Comparison of ENCODE assay signal across 12 mouse cellular contexts in the genomic region with DNA sequence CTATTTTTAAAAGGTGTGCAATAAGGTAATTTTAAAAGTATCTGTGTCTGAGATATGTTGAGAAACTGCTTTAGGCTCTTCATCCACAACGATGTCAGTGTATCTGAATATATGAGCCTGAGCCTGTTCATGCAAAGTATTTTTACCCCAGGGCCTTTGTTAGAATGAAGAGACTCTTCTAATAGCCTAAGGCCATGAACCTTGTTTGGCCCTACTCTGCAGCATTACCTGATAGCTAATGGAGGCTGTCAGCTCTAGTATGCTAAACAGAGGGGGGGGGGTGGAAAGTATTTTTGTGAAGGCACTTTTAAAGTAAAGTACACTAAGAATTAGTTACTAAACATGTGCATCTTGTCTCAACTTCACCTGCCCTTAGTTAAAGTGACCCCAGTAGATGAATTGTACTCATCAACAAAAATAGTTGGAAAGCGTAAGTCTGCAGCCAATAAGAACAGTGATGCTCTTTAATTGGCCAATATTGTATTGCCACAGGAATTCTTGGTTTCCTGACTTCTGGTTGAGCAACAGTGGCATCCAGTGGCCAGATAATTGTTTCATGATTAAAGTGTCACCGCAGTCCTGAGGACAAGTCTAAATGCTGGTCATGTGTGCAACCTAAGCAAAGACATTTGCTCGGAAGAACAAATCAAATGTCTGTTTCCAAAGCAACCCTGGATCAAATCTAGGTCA. TPM values are rescaled to one million over a fixed set of nuclear protein-coding genes. Genes with fewer than 3 reads are reported as not detected.
DNase-seq lines count a peak whose midpoint lies in the region; ATAC-seq and TF ChIP-seq lines count a peak whose summit lies in the region.
"Had no signal": no experiment of that assay in that cellular context is flagged by ENCODE, and none has a peak within 500 bp of the region (broad histone marks: within the 10 kb centered on the region; RNA-seq: fewer than 3 reads in every experiment).

No protein-coding gene starts in this region.

- TF ChIP-seq CTCF in lung, postnatal 0 days (IDR thresholded peaks at IDR 0.05) = peak; percentile 34
- no peak for TF ChIP-seq CTCF in lung, adult 2 months (IDR thresholded peaks at IDR 0.05; ENCODE audit: insufficient read depth, low read length)
- peak; percentile 69 for TF ChIP-seq CTCF in hindbrain, postnatal 0 days (IDR thresholded peaks at IDR 0.05; ENCODE audit: low read depth)
- peak; percentile 78 for TF ChIP-seq CTCF in midbrain, postnatal 0 days (IDR thresholded peaks at IDR 0.05)

- no peak for ATAC-seq in hindbrain, embryonic 13.5 days (ENCODE audit: low FRiP score)
- ATAC-seq in lung, postnatal 0 days = no peak
- ATAC-seq in hindbrain, postnatal 0 days = 0 out of 2 replicates have a peak, but pooled peaks have one; percentile 56
- peak; percentile 63; the same call in 1 of the 2 replicates for ATAC-seq in midbrain, postnatal 0 days (ENCODE audit: low FRiP score)

- H3K27ac ChIP-seq in hindbrain, embryonic 10.5 days = no peak overlapping the region
- no peak overlapping the region for H3K27ac ChIP-seq in hindbrain, embryonic 13.5 days
- no peak overlapping the region for H3K27ac ChIP-seq in lung, postnatal 0 days (ENCODE audit: low read length)
- no peak overlapping the region for H3K27ac ChIP-seq in hindbrain, postnatal 0 days
- no peak overlapping the region for H3K27ac ChIP-seq in midbrain, postnatal 0 days (ENCODE audit: low read depth, low read length)
- H3K27ac ChIP-seq: limb, embryonic 12.5 days had no signal

- no peak overlapping the region for H3K4me3 ChIP-seq in hindbrain, embryonic 10.5 days
- H3K4me3 ChIP-seq in hindbrain, embryonic 13.5 days = no peak overlapping the region
- no peak overlapping the region for H3K4me3 ChIP-seq in lung, postnatal 0 days (ENCODE audit: low read depth, low read length)
- no peak overlapping the region for H3K4me3 ChIP-seq in lung, adult 2 months (replicated peaks; ENCODE audit: extremely low read depth, low read depth, low read length)
- no peak overlapping the region for H3K4me3 ChIP-seq in hindbrain, postnatal 0 days (ENCODE audit: low read length)
- no peak overlapping the region for H3K4me3 ChIP-seq in midbrain, postnatal 0 days (ENCODE audit: low read depth, low read length)
- H3K4me3 ChIP-seq: limb, embryonic 12.5 days had no signal

- H3K4me2 ChIP-seq in hindbrain, embryonic 13.5 days = no peak overlapping the region
- no peak overlapping the region for H3K4me2 ChIP-seq in lung, postnatal 0 days (replicated peaks; ENCODE audit: low read depth, low read length)
- no peak overlapping the region for H3K4me2 ChIP-seq in hindbrain, postnatal 0 days (ENCODE audit: low read depth, low read length)
- no peak overlapping the region for H3K4me2 ChIP-seq in midbrain, postnatal 0 days (ENCODE audit: low read depth, low read length, poor library complexity, severe bottlenecking)
- H3K4me2 ChIP-seq: limb, embryonic 12.5 days had no signal

- TF ChIP-seq POLR2A in lung, adult 2 months (IDR thresholded peaks at IDR 0.05; ENCODE audit: borderline replicate concordance, extremely low read depth, low read depth, low read length) = no peak

- peak; percentile 3 for DNase-seq in hindbrain, embryonic 10.5 days (ENCODE audit: low spot score)
- no peak for DNase-seq in lung, postnatal 0 days (ENCODE audit: low spot score)
- no peak for DNase-seq in lung, adult 2 months
- peak; percentile 66 for DNase-seq in hindbrain, postnatal 0 days (ENCODE audit: low spot score)
- peak; percentile 62 for DNase-seq in midbrain, postnatal 0 days (ENCODE audit: low spot score)
- DNase-seq in urinary bladder, postnatal 14 days (ENCODE audit: low spot score) = no peak
- DNase-seq: cerebellum, adult 8-10 months; thymus, postnatal 14 days had no signal

- no peaks in the 10 kb centered on the region for H3K4me1 ChIP-seq in hindbrain, embryonic 10.5 days (replicated peaks)
- no peaks in the 10 kb centered on the region for H3K4me1 ChIP-seq in hindbrain, embryonic 13.5 days (replicated peaks)
- no peaks in the 10 kb centered on the region for H3K4me1 ChIP-seq in lung, postnatal 0 days (ENCODE audit: insufficient read depth, low read depth, low read length)
- H3K4me1 ChIP-seq in lung, adult 2 months (ENCODE audit: control insufficient read depth, insufficient read depth, low read length) = no peaks in the 10 kb centered on the region
- no peaks in the 10 kb centered on the region for H3K4me1 ChIP-seq in hindbrain, postnatal 0 days (ENCODE audit: insufficient read depth, low read length)
- no peaks in the 10 kb centered on the region for H3K4me1 ChIP-seq in midbrain, postnatal 0 days (ENCODE audit: insufficient read depth, low read length)
- H3K4me1 ChIP-seq: limb, embryonic 12.5 days had no signal

- no peak overlapping the region for H3K9ac ChIP-seq in hindbrain, embryonic 13.5 days
- no peak overlapping the region for H3K9ac ChIP-seq in lung, postnatal 0 days (replicated peaks; ENCODE audit: low read depth)
- H3K9ac ChIP-seq in hindbrain, postnatal 0 days (replicated peaks; ENCODE audit: low read length) = no peak overlapping the region
- no peak overlapping the region for H3K9ac ChIP-seq in midbrain, postnatal 0 days (replicated peaks; ENCODE audit: low read length, poor library complexity, severe bottlenecking)
- H3K9ac ChIP-seq: limb, embryonic 12.5 days had no signal

- H3K36me3 ChIP-seq in hindbrain, embryonic 10.5 days = no peaks in the 10 kb centered on the region
- no peaks in the 10 kb centered on the region for H3K36me3 ChIP-seq in hindbrain, embryonic 13.5 days
- no peaks in the 10 kb centered on the region for H3K36me3 ChIP-seq in lung, postnatal 0 days (ENCODE audit: insufficient read depth, low read length)
- no peaks in the 10 kb centered on the region for H3K36me3 ChIP-seq in hindbrain, postnatal 0 days (ENCODE audit: insufficient read depth, low read length)
- no peaks in the 10 kb centered on the region for H3K36me3 ChIP-seq in midbrain, postnatal 0 days (ENCODE audit: insufficient read depth, low read length)
- H3K36me3 ChIP-seq: limb, embryonic 12.5 days had no signal

- no peaks in the 10 kb centered on the region for H3K27me3 ChIP-seq in hindbrain, embryonic 10.5 days (ENCODE audit: insufficient read depth, poor library complexity, severe bottlenecking)
- no peaks in the 10 kb centered on the region for H3K27me3 ChIP-seq in hindbrain, embryonic 13.5 days
- H3K27me3 ChIP-seq in lung, postnatal 0 days (replicated peaks; ENCODE audit: insufficient read depth, low read length) = no peaks in the 10 kb centered on the region
- no peaks in the 10 kb centered on the region for H3K27me3 ChIP-seq in hindbrain, postnatal 0 days (ENCODE audit: insufficient read depth, low read length)
- H3K27me3 ChIP-seq in midbrain, postnatal 0 days (ENCODE audit: insufficient read depth, low read length) = no peaks in the 10 kb centered on the region
- H3K27me3 ChIP-seq: limb, embryonic 12.5 days had no signal

- no peak for TF ChIP-seq EP300 in lung, postnatal 0 days (IDR thresholded peaks at IDR 0.05)

- WGBS in hindbrain, embryonic 10.5 days = 85% methylated on average over 4 of the region's 4 CpGs
- WGBS in hindbrain, embryonic 13.5 days = 84% methylated on average over 4 of the region's 4 CpGs
- WGBS in lung, postnatal 0 days = 86% methylated on average over 4 of the region's 4 CpGs
- WGBS in lung, adult 2 months = 79% methylated on average over 4 of the region's 4 CpGs
- 79% methylated on average over 4 of the region's 4 CpGs for WGBS in hindbrain, postnatal 0 days
- WGBS in midbrain, postnatal 0 days = 67% methylated on average over 4 of the region's 4 CpGs

- no peaks in the 10 kb centered on the region for H3K9me3 ChIP-seq in hindbrain, embryonic 10.5 days
- no peaks in the 10 kb centered on the region for H3K9me3 ChIP-seq in hindbrain, embryonic 13.5 days
- no peaks in the 10 kb centered on the region for H3K9me3 ChIP-seq in lung, postnatal 0 days (ENCODE audit: low read length)
- no peaks in the 10 kb centered on the region for H3K9me3 ChIP-seq in hindbrain, postnatal 0 days (ENCODE audit: low read length)
- H3K9me3 ChIP-seq in midbrain, postnatal 0 days (ENCODE audit: low read length) = no peaks in the 10 kb centered on the region
- H3K9me3 ChIP-seq: limb, embryonic 12.5 days had no signal

RNA-seq across cellular contexts. Expression of gene Erbb4, which starts 10.5 kb away (rescaled TPM):
- polyA plus RNA-seq in hindbrain, embryonic 10.5 days (2016; fragmentation: Nextera tagmentation; extraction: Ambion mirVana) = 2.3 and 3.8 TPM in 2 replicates
- 13.7 and 15.3 TPM in 2 replicates for polyA plus RNA-seq in hindbrain, embryonic 13.5 days (2015; fragmentation: Nextera tagmentation; extraction: Ambion mirVana)
- 0.02 and 0.05 TPM in 2 replicates for polyA plus RNA-seq in lung, postnatal 0 days (2015; fragmentation: Nextera tagmentation; extraction: Ambion mirVana)
- polyA plus RNA-seq in lung, adult 2 months (2012; rRNA removed) = 0.16 and 0.26 TPM in 2 replicates
- 46.4 and 52.8 TPM in 2 replicates for total RNA-seq in hindbrain, postnatal 0 days (2014; rRNA removed)
- 13.3 and 13.9 TPM in 2 replicates for polyA plus RNA-seq in hindbrain, postnatal 0 days (2015; fragmentation: Nextera tagmentation; extraction: Ambion mirVana)
- 33.5 and 40.8 TPM in 2 replicates for total RNA-seq in midbrain, postnatal 0 days (2014; rRNA removed)
- polyA plus RNA-seq in midbrain, postnatal 0 days (2015; fragmentation: Nextera tagmentation; extraction: Ambion mirVana) = 6.2 and 7.8 TPM in 2 replicates
- total RNA-seq: megakaryocyte, adult 5-6 weeks had no signal
- polyA plus RNA-seq: spleen, adult 2 months had no signal

Comparison
In these comparisons a context has a peak if more than half of its experiments do, and no peak if none do; other contexts are left out.
1. ATAC-seq: peak in hindbrain, postnatal 0 days (single experiment) and midbrain, postnatal 0 days (single experiment); none in hindbrain, embryonic 13.5 days (single experiment) and lung, postnatal 0 days (single experiment).
2. DNase-seq: peak in hindbrain, embryonic 10.5 days (single experiment), hindbrain, postnatal 0 days (single experiment) and midbrain, postnatal 0 days (single experiment); none in lung, postnatal 0 days (single experiment), lung, adult 2 months (single experiment) and urinary bladder, postnatal 14 days (single experiment).